Mouse (Mus musculus): ENCODE data around the gene Gm5678. TPM values are rescaled to one million over a fixed set of nuclear protein-coding genes. Genes with fewer than 3 reads are reported as not detected.
A peak's percentile ranks its signal among the peaks of the same experiment; 100 is the strongest.
"Not testable (repeated sequence)": the region's sequence is repeated elsewhere in the genome, so short reads cannot be mapped to it uniquely, and the experiment has no call there.

The Gm5678 gene
- polyA plus RNA-seq, 1 experiment = not detected

- peak; percentile 25 for DNase-seq
- Histone ChIP-seq H3K4me3 (replicated peaks; ENCODE audit: extremely low read depth, low read depth, low read length) (no peak overlapping the region), H3K4me1 (ENCODE audit: control insufficient read depth, insufficient read depth, low read length) (no peaks in the 10 kb centered on the region)
- 6% methylated on average over 1 of the region's 1 CpGs for WGBS
- TF ChIP-seq POLR2A (IDR thresholded peaks at IDR 0.05; ENCODE audit: borderline replicate concordance, extremely low read depth, low read depth, low read length) (no peak), CTCF (IDR thresholded peaks at IDR 0.05; ENCODE audit: insufficient read depth, low read length) (peak; percentile 68)
Observed at GRCm38 (mm10) chr16:93626745-93627144, 1.2 kb upstream of the Gm5678 start.

- no peaks in the 10 kb centered on the region for H3K4me1 ChIP-seq (ENCODE audit: control insufficient read depth, insufficient read depth, low read length)
- WGBS = 24% methylated on average over 4 of the region's 4 CpGs
- no peak overlapping the region for H3K4me3 ChIP-seq (replicated peaks; ENCODE audit: extremely low read depth, low read depth, low read length)
- no peak for TF ChIP-seq CTCF (IDR thresholded peaks at IDR 0.05; ENCODE audit: insufficient read depth, low read length)
- TF ChIP-seq POLR2A (IDR thresholded peaks at IDR 0.05; ENCODE audit: borderline replicate concordance, extremely low read depth, low read depth, low read length) = no peak
- no peak for DNase-seq
Observed at GRCm38 (mm10) chr16:93644006-93644405, 16.1 kb downstream of the Gm5678 start.

- no peak for DNase-seq
- Histone ChIP-seq H3K4me1 (ENCODE audit: control insufficient read depth, insufficient read depth, low read length) (no peaks in the 10 kb centered on the region), H3K4me3 (replicated peaks; ENCODE audit: extremely low read depth, low read depth, low read length) (no peak overlapping the region)
- TF ChIP-seq POLR2A (IDR thresholded peaks at IDR 0.05; ENCODE audit: borderline replicate concordance, extremely low read depth, low read depth, low read length) (no peak), CTCF (IDR thresholded peaks at IDR 0.05; ENCODE audit: insufficient read depth, low read length) (no peak)
- 72% methylated on average over 5 of the region's 5 CpGs for WGBS
Observed at GRCm38 (mm10) chr16:93648441-93649183, 20.7 kb downstream of the Gm5678 start.

GRCm38 (mm10) chr16:93667976-93668375 is 40.1 kb downstream of the Gm5678 start:
- no peak for DNase-seq
- TF ChIP-seq POLR2A (IDR thresholded peaks at IDR 0.05; ENCODE audit: borderline replicate concordance, extremely low read depth, low read depth, low read length) = no peak
- TF ChIP-seq CTCF (IDR thresholded peaks at IDR 0.05; ENCODE audit: insufficient read depth, low read length) = no peak
- no peaks in the 10 kb centered on the region for H3K4me1 ChIP-seq (ENCODE audit: control insufficient read depth, insufficient read depth, low read length)
- no peak overlapping the region for H3K4me3 ChIP-seq (replicated peaks; ENCODE audit: extremely low read depth, low read depth, low read length)

GRCm38 (mm10) chr16:93669521-93669920 is 41.6 kb downstream of the Gm5678 start:
- Histone ChIP-seq H3K4me1 (ENCODE audit: control insufficient read depth, insufficient read depth, low read length) (no peaks in the 10 kb centered on the region), H3K4me3 (replicated peaks; ENCODE audit: extremely low read depth, low read depth, low read length) (no peak overlapping the region)
- TF ChIP-seq POLR2A (IDR thresholded peaks at IDR 0.05; ENCODE audit: borderline replicate concordance, extremely low read depth, low read depth, low read length) = no peak
- no peak for TF ChIP-seq CTCF (IDR thresholded peaks at IDR 0.05; ENCODE audit: insufficient read depth, low read length)
- no peak for DNase-seq

- not testable (repeated sequence) for H3K4me3 ChIP-seq (replicated peaks; ENCODE audit: extremely low read depth, low read depth, low read length); H3K4me1 ChIP-seq (ENCODE audit: control insufficient read depth, insufficient read depth, low read length); DNase-seq
- WGBS = 32% methylated on average over 4 of the region's 4 CpGs
Observed at GRCm38 (mm10) chr16:93670466-93670865, 42.6 kb downstream of the Gm5678 start.

GRCm38 (mm10) chr16:93671064-93671463 is 43.2 kb downstream of the Gm5678 start:
- TF ChIP-seq POLR2A (IDR thresholded peaks at IDR 0.05; ENCODE audit: borderline replicate concordance, extremely low read depth, low read depth, low read length) (no peak), CTCF (IDR thresholded peaks at IDR 0.05; ENCODE audit: insufficient read depth, low read length) (peak; percentile 41)
- WGBS = 86% methylated on average over 5 of the region's 5 CpGs
- no peaks in the 10 kb centered on the region for H3K4me1 ChIP-seq (ENCODE audit: control insufficient read depth, insufficient read depth, low read length)
- H3K4me3 ChIP-seq (replicated peaks; ENCODE audit: extremely low read depth, low read depth, low read length) = no peak overlapping the region
- no peak for DNase-seq

GRCm38 (mm10) chr16:93676376-93676775 is 48.5 kb downstream of the Gm5678 start:
- Histone ChIP-seq H3K4me1 (ENCODE audit: control insufficient read depth, insufficient read depth, low read length) (no peaks in the 10 kb centered on the region), H3K4me3 (replicated peaks; ENCODE audit: extremely low read depth, low read depth, low read length) (no peak overlapping the region)
- 83% methylated on average over 5 of the region's 5 CpGs for WGBS
- TF ChIP-seq POLR2A (IDR thresholded peaks at IDR 0.05; ENCODE audit: borderline replicate concordance, extremely low read depth, low read depth, low read length) = no peak
- TF ChIP-seq CTCF (IDR thresholded peaks at IDR 0.05; ENCODE audit: insufficient read depth, low read length) = no peak
- DNase-seq = no peak

GRCm38 (mm10) chr16:93678206-93678605 is 50.3 kb downstream of the Gm5678 start:
- no peak for DNase-seq
- H3K4me1 ChIP-seq (ENCODE audit: control insufficient read depth, insufficient read depth, low read length) = no peaks in the 10 kb centered on the region; the same call in 1 of the 2 replicates
- 85% methylated on average over 4 of the region's 4 CpGs for WGBS

GRCm38 (mm10) chr16:93679165-93679564 is 51.3 kb downstream of the Gm5678 start:
- Histone ChIP-seq H3K4me3 (replicated peaks; ENCODE audit: extremely low read depth, low read depth, low read length) (no peak overlapping the region), H3K4me1 (ENCODE audit: control insufficient read depth, insufficient read depth, low read length) (no peaks in the 10 kb centered on the region; the same call in 1 of the 2 replicates)
- no peak for DNase-seq
- TF ChIP-seq CTCF (IDR thresholded peaks at IDR 0.05; ENCODE audit: insufficient read depth, low read length) (no peak), POLR2A (IDR thresholded peaks at IDR 0.05; ENCODE audit: borderline replicate concordance, extremely low read depth, low read depth, low read length) (no peak)
- WGBS = 60% methylated on average over 9 of the region's 9 CpGs

More at GRCm38 (mm10) chr16:93678206-93678605, 50.3 kb downstream of the Gm5678 start:
- no peak for TF ChIP-seq POLR2A (IDR thresholded peaks at IDR 0.05; ENCODE audit: borderline replicate concordance, extremely low read depth, low read depth, low read length)
- TF ChIP-seq CTCF (IDR thresholded peaks at IDR 0.05; ENCODE audit: insufficient read depth, low read length) = no peak
- no peak overlapping the region for H3K4me3 ChIP-seq (replicated peaks; ENCODE audit: extremely low read depth, low read depth, low read length)

Other genes with a start within 250 kb of the Gm5678 start
- gene Setd4, start 24.0 kb upstream of the Gm5678 start, polyA plus RNA-seq (2012; rRNA removed) = 6.2 and 6.7 TPM in 2 replicates
- gene Cbr1, start 22.2 kb upstream of the Gm5678 start, polyA plus RNA-seq (2012; rRNA removed) = 90.6 and 96.5 TPM in 2 replicates
- 25.7 and 31.6 TPM in 2 replicates for gene Cbr3, start 55.1 kb downstream of the Gm5678 start, polyA plus RNA-seq (2012; rRNA removed)
- gene Dop1b, start 83.8 kb downstream of the Gm5678 start, polyA plus RNA-seq (2012; rRNA removed) = 61.2 and 68.3 TPM in 2 replicates
- gene Morc3, start 204.0 kb downstream of the Gm5678 start, polyA plus RNA-seq (2012; rRNA removed) = 6.1 and 10.7 TPM in 2 replicates

Data from lung, adult 2 months (tissue).